Mouse (Mus musculus): ENCODE results near the gene Frem1.

Gene Frem1

GRCm38 (mm10) chr4:83020759-83021555 is 31.2 kb downstream of the Frem1 start:
- DNase-seq = no peak

GRCm38 (mm10) chr4:83018111-83019105 is 33.7 kb downstream of the Frem1 start:
- DNase-seq = no peak

DNA sequence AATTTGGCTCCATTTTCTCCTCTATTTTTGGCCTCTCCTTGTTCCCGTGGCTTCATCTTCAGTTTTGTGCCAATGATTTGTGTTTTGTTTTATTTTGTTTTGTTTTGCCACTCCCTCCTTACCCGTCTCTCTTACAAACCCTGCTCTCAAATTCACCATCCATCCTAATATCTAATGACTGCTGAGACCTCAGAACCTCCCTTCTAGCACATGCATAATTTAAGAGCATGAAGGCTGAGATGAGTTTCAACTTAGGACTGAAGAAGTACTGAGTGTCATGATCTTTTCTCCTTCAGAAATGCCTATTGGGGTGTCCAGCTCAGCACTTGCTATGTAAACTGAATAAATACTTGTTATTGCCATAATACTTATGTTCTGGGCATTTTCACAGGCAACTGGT is 37.6 kb downstream of the Frem1 start:
- DNase-seq = no peak

DNA sequence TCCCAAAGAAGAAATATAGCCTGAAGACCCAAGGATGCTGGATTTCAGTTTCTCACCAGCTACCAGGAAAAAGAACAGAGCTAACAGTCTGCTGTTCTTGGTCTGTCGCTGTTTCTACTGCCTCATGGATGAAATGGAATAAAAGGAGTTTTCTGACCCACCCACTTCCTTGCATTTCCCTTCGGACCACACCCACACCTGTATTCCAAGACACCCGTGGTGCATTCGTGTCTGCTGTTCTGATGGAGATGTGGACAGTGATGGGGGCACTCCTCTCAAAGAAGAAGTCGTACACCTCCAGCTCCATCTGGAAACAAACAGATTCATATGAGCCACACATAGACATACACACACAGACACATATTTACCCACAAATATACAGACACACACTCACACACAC is 48.1 kb downstream of the Frem1 start:
- DNase-seq = no peak

GRCm38 (mm10) chr4:82992042-82992441 is 60.1 kb downstream of the Frem1 start:
- no peak for DNase-seq

DNA sequence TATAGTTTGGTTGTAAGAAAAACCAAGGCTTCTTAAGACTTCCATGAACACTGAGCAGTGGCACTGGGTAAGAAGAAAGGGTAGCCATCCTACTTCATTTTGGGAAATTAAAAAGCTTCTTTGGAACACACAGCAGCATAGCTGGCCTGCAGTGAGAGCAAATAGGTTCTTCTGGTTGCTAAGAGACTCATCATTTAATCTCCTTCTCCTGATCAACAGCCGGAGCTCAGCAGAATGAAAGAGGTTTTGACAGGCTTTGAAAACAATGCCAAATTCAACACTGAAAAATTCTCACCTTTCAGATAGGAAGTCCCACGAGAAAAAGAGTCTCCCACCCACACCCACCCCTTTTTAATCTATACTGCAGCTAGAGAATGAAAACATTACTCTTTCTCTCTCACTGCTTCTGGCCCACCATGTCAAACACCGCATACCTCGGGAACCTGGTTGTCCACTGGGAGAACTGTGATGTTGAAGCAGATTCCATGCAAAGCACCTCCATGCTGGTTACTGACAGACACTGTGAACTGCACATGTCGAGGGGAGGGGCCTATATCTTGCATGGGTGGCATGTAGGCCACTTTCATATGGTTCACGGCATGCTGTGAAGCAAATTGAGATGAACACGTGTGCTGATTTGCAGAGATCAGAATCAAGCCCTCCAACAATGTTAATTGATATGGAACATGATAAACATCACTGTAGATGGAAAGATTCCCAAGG is 61.0 kb downstream of the Frem1 start:
- DNase-seq = no peak

- no peak for DNase-seq
Observed at GRCm38 (mm10) chr4:82972381-82972780, 79.8 kb downstream of the Frem1 start.

DNA sequence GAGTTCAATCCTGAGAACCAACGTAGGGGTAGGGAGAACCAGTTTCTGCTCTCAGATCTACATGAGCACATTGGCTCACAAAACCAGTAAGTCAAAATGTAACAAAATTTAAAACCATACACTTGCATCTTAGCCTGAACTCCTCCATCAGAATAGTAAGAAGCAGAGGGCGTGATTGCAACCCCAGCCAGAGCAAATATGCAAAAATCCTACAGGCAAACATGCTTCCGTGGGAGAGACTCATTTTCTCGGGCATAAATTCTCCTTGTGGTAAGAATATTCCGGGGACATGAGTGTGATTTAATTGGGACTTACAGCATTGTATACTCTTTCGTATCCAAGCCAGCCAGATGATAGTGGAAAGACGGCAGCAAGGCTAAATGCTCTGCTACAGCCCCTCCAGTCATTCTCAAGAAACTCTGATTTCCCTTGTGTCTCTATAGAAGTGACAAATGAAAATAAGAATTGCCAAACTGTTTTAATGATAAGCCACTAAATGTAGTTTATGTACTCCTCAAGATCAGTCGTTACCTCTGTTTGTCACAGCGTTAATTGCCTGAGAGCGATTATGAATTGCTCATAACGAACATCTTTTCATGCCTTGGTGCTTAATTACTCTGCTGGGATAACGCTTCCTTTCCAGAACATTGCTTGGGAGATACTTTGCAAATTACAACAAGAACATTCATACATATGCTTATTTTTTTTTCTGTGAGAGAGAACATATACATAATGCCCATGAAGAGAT is 81.1 kb downstream of the Frem1 start:
- DNase-seq = no peak

DNA sequence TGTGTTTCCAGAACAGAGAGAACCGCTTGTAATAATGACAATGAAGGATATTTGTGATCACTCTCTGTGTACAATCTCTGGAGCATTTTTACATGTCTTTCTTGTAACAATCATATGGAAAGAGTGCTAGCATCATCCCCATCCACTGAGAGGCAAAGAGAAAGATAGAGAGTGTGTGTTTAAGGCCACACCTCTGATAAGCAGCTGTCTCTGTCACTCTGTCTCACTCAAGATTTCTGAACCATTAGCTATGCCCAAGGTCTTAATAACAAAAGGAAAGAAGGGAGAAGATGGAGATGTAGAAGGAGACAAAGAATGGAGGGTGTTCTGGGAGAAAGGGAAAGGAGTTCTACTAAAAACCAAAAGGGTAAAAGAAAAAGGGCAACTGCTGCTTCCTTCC is 91.1 kb downstream of the Frem1 start:
- DNase-seq = no peak

DNA sequence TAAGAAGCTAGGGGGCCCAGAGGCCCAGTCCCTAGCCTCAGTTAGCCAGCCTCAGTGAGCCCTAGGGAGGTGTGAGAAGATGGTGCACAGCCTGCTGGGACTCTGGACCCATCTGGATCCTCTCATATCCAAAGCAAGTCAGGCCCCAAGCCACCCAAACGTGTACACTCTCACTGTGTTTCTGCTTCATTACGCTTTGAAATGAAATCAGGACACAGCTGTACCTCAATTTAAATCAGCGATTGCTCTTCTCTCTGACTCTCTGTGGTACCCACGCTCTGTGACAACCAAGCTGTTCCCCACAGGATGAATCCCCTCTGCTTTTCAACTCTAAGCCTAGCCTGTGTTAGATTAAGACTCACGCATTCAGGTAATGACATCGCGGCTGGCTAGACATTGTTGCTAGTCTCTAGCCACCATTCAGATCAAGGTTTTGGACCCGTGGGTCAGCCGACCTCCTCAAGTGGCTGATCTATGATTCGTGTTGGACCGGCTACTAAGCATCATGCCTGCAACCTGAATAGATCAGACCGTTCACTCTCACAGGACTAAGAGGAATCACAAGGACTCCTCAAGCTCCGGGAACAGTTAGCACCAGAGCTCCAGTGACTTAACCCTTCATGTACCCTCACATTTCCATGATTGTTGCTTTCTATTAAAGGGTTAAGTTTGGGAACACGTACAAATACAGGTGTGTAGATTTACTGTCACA is 94.2 kb downstream of the Frem1 start:
- no peak for DNase-seq

DNA sequence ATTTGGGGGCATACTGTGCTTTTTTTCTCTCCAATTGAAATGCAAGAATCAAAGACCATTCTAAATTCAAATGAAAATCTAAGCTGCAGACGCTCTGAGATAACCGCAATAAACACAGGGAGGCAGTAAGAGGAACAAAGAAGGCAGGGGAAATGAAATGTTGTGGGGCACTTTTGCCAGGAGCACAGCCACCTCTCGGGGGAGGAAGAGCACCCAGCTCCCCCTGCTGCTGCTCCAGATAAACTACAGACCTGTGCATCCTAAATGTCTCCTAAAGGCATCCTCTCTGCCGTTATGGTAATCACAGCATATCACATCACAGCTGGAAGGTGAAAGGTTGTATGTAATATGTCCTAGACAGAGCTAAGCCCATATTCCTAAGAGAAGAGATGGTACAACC is 98.1 kb downstream of the Frem1 start:
- DNase-seq = no peak

DNA sequence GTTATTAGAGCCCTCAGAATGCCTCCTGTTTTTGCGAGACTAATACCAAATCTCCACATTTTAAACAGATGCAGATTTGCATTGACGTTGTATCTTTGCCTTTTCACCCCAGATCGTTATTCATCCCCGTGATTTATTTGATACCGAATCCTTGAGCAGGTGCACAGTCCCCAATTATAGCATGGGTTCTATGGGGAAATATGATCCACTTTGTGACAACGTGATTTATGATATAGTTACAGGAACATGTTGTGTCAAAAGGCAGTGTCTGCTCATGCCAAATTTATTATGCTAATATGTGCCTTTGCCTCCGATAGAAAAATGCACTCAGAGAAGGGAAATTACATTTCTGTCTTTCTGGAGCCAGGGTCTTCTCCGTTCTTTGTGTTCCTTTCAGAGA is 102.6 kb downstream of the Frem1 start:
- no peak for DNase-seq

GRCm38 (mm10) chr4:82946721-82947120 is 105.4 kb downstream of the Frem1 start:
- no peak for DNase-seq

GRCm38 (mm10) chr4:82946276-82946612 is 105.9 kb downstream of the Frem1 start:
- DNase-seq = peak; percentile 86

DNA sequence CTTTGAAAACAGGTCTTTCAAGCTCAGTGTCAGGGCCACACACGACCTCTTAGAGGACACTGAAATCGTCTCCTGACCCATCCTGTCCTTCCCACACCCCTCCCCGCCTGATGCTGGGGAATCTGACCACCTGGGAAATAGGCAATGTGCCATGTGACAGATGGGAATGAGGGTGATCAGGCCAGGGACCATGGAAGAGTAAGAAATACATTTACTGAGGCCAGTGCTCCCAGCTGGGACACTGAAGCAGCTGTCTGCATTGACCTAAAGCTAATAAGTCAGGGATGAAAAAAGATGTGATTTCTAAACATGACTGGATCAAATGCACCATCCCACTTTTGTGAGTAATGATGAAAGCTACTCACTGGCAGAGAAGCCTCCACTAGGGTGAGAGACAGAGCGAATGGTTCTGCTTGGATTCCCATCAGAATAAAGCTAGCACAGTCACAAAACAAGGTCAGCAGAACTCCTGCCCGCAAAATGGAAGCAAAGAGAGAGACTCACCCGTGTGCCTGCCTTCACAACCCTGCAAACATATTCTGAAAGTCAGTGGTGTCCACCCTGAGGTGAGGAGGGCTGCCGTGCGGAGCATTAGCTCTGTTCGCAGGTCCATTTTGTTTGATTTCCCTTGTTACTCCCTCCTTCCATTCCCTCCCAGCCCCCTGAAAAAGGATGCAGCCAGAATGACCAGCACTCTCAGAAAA is 106.4 kb downstream of the Frem1 start:
- peak; percentile 88 for DNase-seq

GRCm38 (mm10) chr4:82940680-82941079 is 111.5 kb downstream of the Frem1 start:
- DNase-seq = no peak

- no peak for DNase-seq
Observed at GRCm38 (mm10) chr4:82940248-82940647, 111.9 kb downstream of the Frem1 start.

GRCm38 (mm10) chr4:82934308-82934707 is 117.8 kb downstream of the Frem1 start:
- DNase-seq = peak; percentile 51

DNA sequence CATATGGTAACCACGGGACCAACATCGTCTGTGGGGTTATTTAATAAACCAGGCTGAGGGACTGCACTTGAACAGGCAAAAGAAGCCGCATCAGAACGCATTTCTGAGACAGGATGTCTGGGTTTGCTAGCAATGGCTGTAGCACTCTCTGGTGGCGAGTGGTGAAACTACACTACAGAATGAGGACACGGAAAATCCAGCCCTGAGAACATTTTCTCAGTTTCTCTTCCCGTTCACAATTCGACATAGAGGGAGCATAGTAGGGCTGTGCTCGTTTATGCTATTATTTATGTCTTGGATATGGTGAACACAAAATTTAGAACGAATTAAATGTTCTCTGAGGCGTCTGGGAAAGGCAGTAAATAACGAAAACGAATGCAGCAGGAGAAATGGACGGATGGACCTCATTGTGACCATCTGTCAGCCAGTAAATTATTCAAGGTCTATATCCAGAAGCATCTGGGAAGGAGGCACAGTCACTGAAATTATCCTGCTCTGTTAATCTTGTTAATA is 118.4 kb downstream of the Frem1 start:
- DNase-seq = peak; percentile 80

DNA sequence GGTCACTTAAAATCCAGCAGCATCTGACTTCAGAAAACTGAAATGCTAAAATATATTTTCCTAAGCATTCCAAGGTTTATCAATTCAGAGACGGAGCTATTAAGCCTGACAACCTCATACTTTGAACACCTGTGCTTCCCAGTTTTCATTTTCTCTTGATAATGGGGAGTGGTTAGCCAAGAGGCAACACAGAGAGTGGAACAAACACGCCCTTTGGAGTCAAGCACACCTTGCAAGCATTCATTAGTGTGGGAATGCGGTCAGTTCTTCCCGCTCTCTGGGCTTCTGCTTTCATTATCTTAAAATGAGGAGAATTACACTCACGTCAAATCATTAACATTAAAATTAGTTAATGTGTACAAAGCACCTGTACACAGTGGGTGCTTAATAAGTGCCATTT is 122.1 kb downstream of the Frem1 start:
- DNase-seq = no peak

GRCm38 (mm10) chr4:82921962-82922361 is 130.2 kb downstream of the Frem1 start:
- no peak for DNase-seq
